Mouse (Mus musculus) retina, postnatal 7 days (tissue): ENCODE results near the gene Akap2.
A peak's percentile ranks its signal among the peaks of the same experiment; 100 is the strongest.

Experiments used
- DNase-seq: peaks from one replicate; pipeline ENCODE4 v3.0.0-alpha.2; 2012; ENCODE audit warnings: low read depth, low spot score

Akap2 gene

DNA sequence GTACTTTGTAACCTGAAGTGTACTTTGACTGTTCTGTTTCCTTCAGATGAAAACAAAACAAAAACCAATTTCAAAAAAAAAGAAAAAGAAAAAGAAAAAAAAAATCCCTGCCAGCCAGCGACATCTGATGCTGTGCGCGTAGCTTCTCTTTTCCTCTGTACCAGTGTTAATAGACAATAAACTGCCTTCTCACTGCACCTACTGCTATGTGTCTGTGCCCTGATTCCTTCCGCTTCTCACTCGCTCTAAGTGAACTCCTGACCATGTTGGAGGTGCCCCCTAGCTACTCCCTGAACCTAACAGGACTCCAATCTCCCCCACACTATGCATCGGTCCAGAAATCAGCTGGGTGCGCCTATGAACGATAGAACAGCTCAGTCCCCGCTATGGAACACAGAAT, at the start of gene Akap2:
TSS of gene Akap2 (plus strand) at position 304 of the 400 bp plus-strand sequence.
- DNase-seq: no peak

DNA sequence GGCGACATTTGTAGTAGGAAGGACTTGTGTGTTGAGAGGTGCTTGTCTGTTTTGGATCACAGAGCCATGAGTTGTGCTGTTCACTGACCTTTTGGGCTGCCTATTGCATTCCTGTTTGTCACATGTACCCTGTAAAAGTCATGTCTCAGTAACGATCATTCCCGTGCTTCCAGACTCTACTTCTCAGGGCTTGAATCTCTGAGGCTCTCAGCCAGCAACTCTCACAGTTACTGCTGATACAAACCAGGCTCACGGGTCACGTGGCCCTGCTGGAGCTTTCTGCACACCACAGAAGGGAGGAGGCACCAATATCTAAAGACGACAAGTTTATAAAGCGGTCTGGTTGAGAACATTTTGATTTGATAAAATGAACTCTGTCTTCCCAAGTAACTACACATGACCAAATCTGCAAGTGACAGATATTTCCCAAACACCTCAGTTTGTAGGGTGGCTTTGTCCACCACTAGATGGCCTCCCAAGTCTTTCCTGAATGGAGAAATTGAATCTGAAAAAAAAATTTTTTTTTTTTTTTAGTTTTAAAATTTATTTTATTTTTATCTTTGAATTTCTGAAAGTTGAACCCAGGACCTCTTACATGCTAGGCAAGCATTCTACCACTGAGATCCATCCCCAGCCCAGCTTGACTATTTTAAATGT, 46.5 kb upstream of the Akap2 start:
- no peak for DNase-seq

GRCm38 (mm10) chr4:57672541-57672940, 44.9 kb upstream of the Akap2 start:
- DNase-seq: no peak

DNA sequence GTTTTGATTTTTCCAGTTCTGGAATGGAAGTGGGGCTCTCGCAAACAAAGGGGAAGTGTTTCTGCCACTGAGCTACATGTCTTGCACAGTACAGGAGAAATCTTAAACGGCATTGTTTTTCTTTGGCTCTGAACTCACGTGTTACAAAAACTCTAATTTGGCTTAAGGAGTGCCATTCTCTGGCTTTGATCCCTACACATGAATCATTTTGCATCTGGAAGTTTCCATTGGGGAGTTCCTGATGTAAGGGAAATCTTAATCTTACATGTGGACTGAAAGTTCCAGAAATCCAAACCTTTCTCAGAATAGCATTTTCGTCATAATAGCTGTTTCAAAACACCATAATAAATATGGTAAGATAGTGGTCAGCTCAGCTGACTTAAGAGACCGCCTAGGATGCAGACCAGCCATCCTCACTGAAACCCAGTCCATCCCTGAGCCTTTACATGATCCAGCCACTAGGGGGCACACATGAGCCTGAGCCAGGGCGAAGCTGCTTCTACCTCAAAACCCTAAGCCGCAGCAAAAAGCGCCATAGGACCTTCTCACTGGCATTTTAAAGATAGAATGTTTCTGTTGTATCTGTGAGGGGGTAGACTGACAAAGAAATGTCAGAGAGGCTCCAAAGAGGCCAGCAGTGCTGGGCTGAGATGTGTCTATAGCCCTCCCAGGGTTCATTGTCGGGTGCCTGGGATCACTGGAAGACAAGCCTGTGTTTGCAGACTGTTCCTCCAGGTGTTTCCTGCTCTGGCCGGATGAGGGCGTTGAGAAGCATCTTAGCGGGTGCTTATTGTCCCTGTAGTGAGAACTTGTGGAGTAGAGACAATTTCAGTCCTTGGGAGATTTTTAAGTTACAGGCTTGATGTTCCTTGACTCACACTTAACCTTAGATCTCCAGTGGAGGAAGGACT, 44.2 kb upstream of the Akap2 start:
- peak; percentile 58 for DNase-seq

- DNase-seq: no peak
These were observed 43.1 kb upstream of the Akap2 start for GRCm38 (mm10) chr4:57674351-57674750.

DNA sequence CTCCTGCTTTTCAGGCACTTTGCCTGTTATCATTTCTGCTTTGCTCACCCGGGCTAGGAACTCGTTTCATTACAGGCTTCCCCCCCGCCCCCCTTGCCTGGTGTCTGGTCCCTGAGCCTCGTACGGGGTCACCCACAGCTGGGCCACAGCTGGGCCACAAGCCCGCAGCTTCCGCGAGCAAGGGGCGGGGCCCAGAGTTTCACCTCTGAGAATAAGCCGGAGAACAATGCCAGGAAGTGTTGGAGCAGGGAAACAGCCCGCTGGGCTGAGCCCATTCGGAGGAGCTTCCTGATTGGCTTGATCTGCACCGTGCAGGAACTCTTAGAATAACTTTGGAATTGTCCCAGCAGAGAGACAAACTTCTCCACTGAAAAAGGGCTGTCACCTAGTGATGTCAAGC, 42.1 kb upstream of the Akap2 start:
- DNase-seq: no peak

DNA sequence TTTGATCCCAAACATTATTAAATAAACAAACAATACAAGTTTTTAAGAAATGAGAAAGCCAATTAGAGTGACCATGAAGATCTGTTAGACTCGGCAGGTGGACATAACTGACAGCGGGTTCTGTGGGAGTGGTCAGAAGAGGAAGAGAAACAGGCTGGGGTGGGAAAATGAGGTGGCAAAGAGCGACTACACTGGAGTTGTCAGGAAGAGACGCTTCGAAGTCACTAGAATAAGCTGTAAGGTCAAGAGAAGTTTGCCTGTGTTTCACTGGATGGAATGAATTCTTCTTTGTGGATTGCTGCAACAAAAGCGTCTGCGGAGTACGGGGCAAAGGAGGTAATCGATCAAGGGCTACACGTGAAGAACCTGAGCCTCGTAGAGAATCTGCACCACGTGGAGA, 39.5 kb upstream of the Akap2 start:
- DNase-seq: no peak

DNA sequence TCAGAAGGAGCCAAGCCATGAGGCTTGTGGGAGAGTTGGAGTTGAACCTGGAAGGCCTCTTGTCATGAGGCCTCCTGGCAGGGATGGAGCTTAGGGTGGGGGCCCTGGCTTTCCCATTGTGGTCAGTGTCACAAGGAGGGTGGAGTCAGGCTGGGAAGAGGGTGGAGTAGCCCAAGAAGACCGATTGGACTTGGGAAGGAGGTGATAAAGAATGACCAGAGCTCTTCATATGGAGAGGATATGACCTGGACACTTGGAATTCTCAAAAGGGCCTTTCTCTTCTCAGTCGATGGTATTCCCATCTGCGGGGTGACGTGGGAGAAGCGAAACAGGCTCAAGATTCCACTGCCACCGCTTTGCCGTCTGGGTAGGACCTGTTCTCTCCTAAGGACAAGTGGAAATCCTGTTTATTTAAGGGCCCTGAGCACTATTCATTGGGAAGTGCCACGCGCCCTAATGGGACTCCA, 38.4 kb upstream of the Akap2 start:
- no peak for DNase-seq

DNA sequence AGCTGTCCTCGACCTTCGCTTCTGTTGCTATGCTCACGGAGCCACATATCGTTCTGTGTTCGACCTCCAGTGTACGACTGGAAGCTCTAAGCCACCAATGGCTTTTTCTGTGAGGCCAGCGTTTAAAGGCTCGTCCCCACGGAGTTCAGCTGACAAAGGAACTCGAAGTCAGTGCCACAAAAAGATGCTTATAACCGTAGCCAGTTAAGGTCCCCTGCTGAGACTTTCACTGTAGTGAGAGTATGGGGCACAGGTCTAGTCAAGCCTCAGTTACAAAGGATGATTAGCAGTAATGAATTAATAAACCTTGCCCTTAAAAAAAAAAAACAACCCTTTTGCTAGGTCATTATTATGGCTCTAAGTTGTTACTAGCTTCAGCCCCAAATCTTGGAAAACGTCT, 37.3 kb upstream of the Akap2 start:
- no peak for DNase-seq

DNA sequence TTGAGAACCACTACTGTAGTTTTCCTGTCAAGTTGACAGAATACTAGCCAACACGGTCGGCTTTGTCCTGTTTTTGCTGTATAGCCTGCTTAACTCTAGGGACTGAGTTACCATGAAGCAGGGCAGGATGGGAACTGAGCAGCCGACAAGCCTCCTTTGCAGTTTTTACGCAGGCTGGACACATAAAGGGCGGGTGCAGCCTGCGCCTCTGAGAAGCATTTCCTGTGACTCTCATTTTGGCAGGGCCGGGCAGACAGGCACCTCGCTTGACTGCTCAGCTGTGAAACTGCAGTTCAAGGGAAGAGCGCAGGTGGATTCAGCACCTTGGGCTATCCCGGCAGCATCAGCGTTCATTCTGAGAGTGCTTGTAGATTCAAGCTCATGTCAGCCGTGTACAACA, 35.9 kb upstream of the Akap2 start:
- peak; percentile 13 for DNase-seq

DNA sequence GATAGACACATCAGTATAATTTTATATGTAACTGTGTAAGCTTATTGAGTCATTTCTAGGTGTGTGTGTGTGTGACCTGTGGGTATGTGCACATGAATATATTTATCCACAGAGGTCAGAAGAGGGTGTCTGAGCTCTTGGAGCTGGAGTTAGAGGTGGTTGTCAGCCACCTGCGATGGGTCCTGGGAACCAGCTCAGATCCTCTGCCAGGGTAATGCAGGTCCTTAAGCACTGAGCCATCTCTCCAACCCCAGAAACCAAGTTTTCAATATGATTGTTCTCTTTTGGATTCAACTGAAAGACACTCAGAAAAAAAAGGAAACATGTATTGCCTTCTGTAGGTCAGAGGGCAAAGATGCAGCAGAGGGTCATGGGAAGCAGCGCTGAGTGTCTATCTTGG, 35.1 kb upstream of the Akap2 start:
- no peak for DNase-seq

- no peak for DNase-seq
These were observed 34.5 kb upstream of the Akap2 start for GRCm38 (mm10) chr4:57682944-57683343.

DNA sequence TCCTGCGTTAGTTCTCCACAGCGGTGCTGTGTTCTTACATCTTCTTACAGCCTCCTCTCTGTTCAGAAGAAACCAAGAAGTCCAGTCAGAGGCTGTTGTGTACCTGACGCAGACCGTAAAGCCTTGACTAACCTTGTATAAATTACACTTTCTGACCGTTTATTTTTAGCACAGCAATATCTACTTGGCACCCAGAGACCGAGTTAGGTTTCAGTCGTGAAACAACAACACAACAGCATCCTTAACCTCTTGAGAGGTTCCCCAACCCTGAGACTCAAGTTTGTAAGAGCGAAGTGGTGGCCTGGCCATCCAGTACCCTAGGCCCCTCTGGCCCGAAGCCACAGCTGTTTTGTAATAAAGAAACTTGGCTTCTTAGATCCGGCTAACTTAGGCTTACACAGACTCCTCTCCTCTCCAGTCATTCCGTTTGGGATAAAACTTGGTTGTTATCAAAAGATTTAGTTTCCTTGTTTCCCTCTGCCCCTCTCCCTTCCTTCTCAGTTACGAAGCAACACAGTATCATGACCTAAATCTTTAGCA, 32.7 kb upstream of the Akap2 start:
- no peak for DNase-seq

GRCm38 (mm10) chr4:57686736-57687135, 30.7 kb upstream of the Akap2 start:
- no peak for DNase-seq

GRCm38 (mm10) chr4:57687583-57687982, 29.9 kb upstream of the Akap2 start:
- no peak for DNase-seq

DNA sequence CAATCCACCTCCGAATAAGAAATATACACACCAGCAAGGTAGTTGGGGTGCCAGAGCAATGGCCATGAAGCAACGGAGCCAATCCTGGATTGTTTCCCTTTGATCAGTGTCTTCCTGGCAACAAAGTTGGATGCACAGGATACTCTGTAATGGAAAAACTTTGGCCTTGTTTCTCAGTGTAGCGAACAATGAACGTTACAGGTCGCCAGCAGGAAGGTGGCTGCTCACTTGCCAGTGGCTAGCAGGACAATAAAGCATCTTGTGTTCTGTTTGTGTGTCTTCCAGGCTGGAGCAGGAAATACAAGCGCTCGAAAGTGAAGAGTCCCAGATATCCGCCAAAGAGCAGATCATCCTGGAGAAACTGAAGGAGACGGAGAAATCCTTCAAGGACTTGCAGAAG, 29.3 kb upstream of the Akap2 start:
- DNase-seq: no peak

GRCm38 (mm10) chr4:57690001-57690400, 27.5 kb upstream of the Akap2 start:
- no peak for DNase-seq

GRCm38 (mm10) chr4:57690805-57691204, 26.7 kb upstream of the Akap2 start:
- no peak for DNase-seq

DNA sequence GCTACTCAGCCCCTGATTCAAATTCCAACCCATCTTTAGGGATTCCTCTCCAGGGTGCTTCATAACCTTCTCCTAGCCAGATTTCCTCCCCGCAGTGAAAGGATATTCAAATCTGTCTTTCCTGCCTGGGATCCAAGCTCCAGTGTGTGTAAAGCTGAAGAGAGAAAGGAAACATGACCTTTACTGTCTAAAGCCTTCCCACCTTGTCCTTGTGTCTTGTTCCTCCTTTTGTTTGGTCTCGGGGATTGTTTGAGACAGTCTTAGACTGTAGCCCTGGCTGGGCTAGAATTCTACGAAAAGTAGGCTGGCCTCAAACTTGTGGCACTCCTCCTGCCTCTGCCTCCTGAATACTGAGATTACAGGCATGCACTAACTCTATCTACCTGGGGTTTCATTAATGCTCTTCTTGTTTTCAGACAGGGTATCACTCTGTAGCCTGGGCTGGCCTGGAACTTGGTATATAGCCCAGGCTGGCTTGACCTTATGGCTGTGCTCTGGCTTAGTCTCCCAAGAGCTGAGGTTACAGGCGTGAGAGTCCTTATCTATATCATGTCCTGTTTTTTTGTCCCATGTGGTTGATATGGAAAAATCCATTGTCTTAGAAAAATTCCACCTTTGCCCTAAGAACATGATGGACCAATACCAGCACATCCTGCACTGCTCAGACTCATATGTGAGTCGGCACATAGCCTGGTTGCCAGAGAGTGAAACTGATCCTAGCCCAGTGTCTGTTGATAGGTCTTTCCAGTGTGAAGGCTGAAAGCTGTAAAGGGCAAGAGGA, 22.9 kb upstream of the Akap2 start:
- no peak for DNase-seq

DNA sequence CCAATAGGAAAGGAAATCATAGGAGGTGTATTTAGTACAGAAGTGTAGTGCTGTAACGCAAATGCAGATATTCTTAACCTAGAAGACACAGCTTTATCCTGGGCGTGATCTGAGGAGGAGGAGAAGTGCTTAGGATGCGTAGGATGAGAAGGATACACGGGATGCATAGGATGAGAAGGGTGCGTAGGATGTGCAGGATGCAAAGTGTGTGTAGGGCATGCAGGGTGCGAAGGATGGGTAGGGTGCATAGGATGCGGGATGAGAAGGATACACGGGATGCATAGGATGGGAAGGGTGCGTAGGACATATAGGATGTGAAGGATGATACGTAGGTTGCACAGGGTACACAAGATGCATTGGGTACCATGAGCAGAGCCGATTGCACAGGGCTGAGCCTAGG, 20.5 kb upstream of the Akap2 start:
- DNase-seq: no peak

GRCm38 (mm10) chr4:57697918-57698611, 19.4 kb upstream of the Akap2 start:
- no peak for DNase-seq
